Mouse (Mus musculus) lung, adult 10 weeks (tissue): ENCODE data around the gene Nt5dc3. TPM values are rescaled to one million over a fixed set of nuclear protein-coding genes. Genes with fewer than 3 reads are reported as not detected.

Source experiments
- polyA plus RNA-seq: library from polyadenylated mRNA; stranded (reverse); fragments of 350-450 nt; fragmentation: Illumina TruSeq; extraction: RNeasy Lipid Tissue Mini Kit (QIAGEN cat#74804); gene quantifications from one replicate; pipeline ENCODE4 v1.2.3, GENCODE M21; 2014; ENCODE audit warnings: low read depth, low replicate concordance; ENCODE audit not compliant: insufficient read depth

Gene Nt5dc3
- 3.7 TPM for polyA plus RNA-seq

GRCm38 (mm10) chr10:86778398-86779116 lies at the start of gene Nt5dc3:
Gene Nt5dc3 (plus strand): TSS chr10:86779005.

GRCm38 (mm10) chr10:86763672-86764071 lies 15.1 kb upstream of the Nt5dc3 start, which contains the start of gene Gm49358:
Gene Gm49358 (plus strand): TSS chr10:86763972.

Other genes with a start within 250 kb of the Nt5dc3 start
- 323 TPM for gene Hsp90b1, start 73.5 kb upstream of the Nt5dc3 start, polyA plus RNA-seq
- 1.6 TPM for gene Ttc41, start 73.2 kb upstream of the Nt5dc3 start, polyA plus RNA-seq
- not detected for gene Gm49358, start 15.0 kb upstream of the Nt5dc3 start, polyA plus RNA-seq
- gene Stab2, start 229.0 kb downstream of the Nt5dc3 start, polyA plus RNA-seq: 0.43 TPM